Mouse (Mus musculus) embryonic facial prominence, embryonic 11.5 days (tissue): ENCODE measurements around the gene Grik5. TPM values are rescaled to one million over a fixed set of nuclear protein-coding genes. Genes with fewer than 3 reads are reported as not detected.

ENCODE experiments used
- ATAC-seq: fragments of 200-750 bp; cut with Nextera tagmentation; replicated peaks from 2 replicates; pipeline ENCODE4 v1.8.0; 2017; ENCODE audit warnings: low read depth; ENCODE audit not compliant: insufficient number of reproducible peaks, low FRiP score, low TSS enrichment
- DNase-seq: peaks from one replicate; pipeline ENCODE4 v3.0.0-alpha.2; 2015; ENCODE audit warnings: low spot score
- H3K27ac ChIP-seq: fragments of 300-500 bp; sonication (generic); replicated peaks from 2 replicates; pipeline ENCODE4 v1.5.1; 2014; ENCODE audit warnings: mild to moderate bottlenecking, low read depth, low read length, control low read depth
- H3K27me3 ChIP-seq: fragments of 300-500 bp; sonication (generic); 2 replicates; pipeline ENCODE4 v1.6.1; 2014; ENCODE audit warnings: mild to moderate bottlenecking, low read length, moderate library complexity, mixed read lengths; ENCODE audit not compliant: control insufficient read depth, insufficient read depth
- H3K36me3 ChIP-seq: fragments of 300-500 bp; sonication (generic); replicated peaks from 2 replicates; pipeline ENCODE4 v1.6.1; 2014; ENCODE audit warnings: low read depth, mild to moderate bottlenecking, low read length, moderate library complexity, mixed read lengths; ENCODE audit not compliant: control insufficient read depth, insufficient read depth
- H3K4me1 ChIP-seq: fragments of 300-500 bp; sonication (generic); 2 replicates; pipeline ENCODE4 v1.6.1; 2014; ENCODE audit warnings: low read length, mixed read lengths; ENCODE audit not compliant: control insufficient read depth, insufficient read depth
- H3K4me2 ChIP-seq: fragments of 300-500 bp; sonication (generic); 2 replicates; pipeline ENCODE4 v1.6.1; 2014; ENCODE audit warnings: low read depth, mild to moderate bottlenecking, control low read depth, low read length, moderate library complexity
- H3K4me3 ChIP-seq: fragments of 300-500 bp; sonication (generic); 2 replicates; pipeline ENCODE4 v1.5.1; 2014; ENCODE audit warnings: low read depth, low read length, control low read depth
- H3K9ac ChIP-seq: fragments of 300-500 bp; sonication (generic); replicated peaks from 2 replicates; pipeline ENCODE4 v1.6.1; 2014; ENCODE audit warnings: mild to moderate bottlenecking, control low read depth, low read length
- H3K9me3 ChIP-seq: fragments of 300-500 bp; sonication (generic); replicated peaks from 2 replicates; pipeline ENCODE4 v1.6.1; 2016; ENCODE audit warnings: mild to moderate bottlenecking, low read length, inconsistent platforms, mixed read lengths; ENCODE audit not compliant: control insufficient read depth
- WGBS: fragments of 180-500 bp; shearing (Covaris S2); extraction: QIAGEN DNeasy Blood & Tissue Kit; methylation state at CpG from one replicate; pipeline ENCODE4 v1.1.7; 2014; 5-methylcytosine and 5-hydroxymethylcytosine counted together
- polyA plus RNA-seq: library from polyadenylated mRNA; unstranded; fragments of >200 nt; fragmentation: Nextera tagmentation; extraction: Ambion mirVana; gene quantifications from 2 replicates; pipeline ENCODE4 v1.2.1, GENCODE M21; 2014

Gene Grik5
- polyA plus RNA-seq, 1 experiment from 2014 or later: 5.7 TPM

GRCm38 (mm10) chr7:25004806-25005205 lies 67.3 kb downstream of the Grik5 start:
- DNase-seq (no peak), ATAC-seq (no peak)
- Histone ChIP-seq H3K4me2 (peak overlapping the region; percentile 16), H3K4me1 (peaks cover 4% of the 10 kb centered on the region; the same call in 1 of the 2 replicates), H3K27ac (no peak overlapping the region), H3K36me3 (no peaks in the 10 kb centered on the region), H3K9ac (no peak overlapping the region), H3K27me3 (peaks cover 44% of the 10 kb centered on the region), H3K9me3 (no peaks in the 10 kb centered on the region), H3K4me3 (no peak overlapping the region; the same call in 1 of the 2 replicates)
- 40% methylated on average over 6 of the region's 9 CpGs for WGBS

GRCm38 (mm10) chr7:25003820-25004388 lies 68.2 kb downstream of the Grik5 start:
- no peak overlapping the region for H3K4me3 ChIP-seq
- ATAC-seq (no peak), DNase-seq (no peak)
- no peaks in the 10 kb centered on the region for H3K36me3 ChIP-seq
- peak overlapping the region; percentile 2; the same call in 1 of the 2 replicates for H3K4me2 ChIP-seq
- no peak overlapping the region for H3K27ac ChIP-seq
- no peaks in the 10 kb centered on the region for H3K9me3 ChIP-seq
- 86% methylated on average over 8 of the region's 8 CpGs for WGBS
- no peak overlapping the region for H3K9ac ChIP-seq
- H3K4me1 ChIP-seq: peaks cover 4% of the 10 kb centered on the region; the same call in 1 of the 2 replicates
- peaks cover 35% of the 10 kb centered on the region for H3K27me3 ChIP-seq

- Histone ChIP-seq H3K9me3 (no peaks in the 10 kb centered on the region), H3K9ac (no peak overlapping the region), H3K4me1 (peaks cover 4% of the 10 kb centered on the region; the same call in 1 of the 2 replicates), H3K27me3 (peaks cover 29% of the 10 kb centered on the region), H3K36me3 (no peaks in the 10 kb centered on the region), H3K4me3 (no peak overlapping the region), H3K27ac (no peak overlapping the region), H3K4me2 (no peak overlapping the region)
- DNase-seq (no peak), ATAC-seq (no peak)
- WGBS: 53% methylated on average over 11 of the region's 11 CpGs
These were observed 68.9 kb downstream of the Grik5 start for GRCm38 (mm10) chr7:25003291-25003690.

- DNase-seq (no peak), ATAC-seq (no peak)
- H3K9me3 ChIP-seq: no peaks in the 10 kb centered on the region
- H3K9ac ChIP-seq: no peak overlapping the region
- no peak overlapping the region for H3K27ac ChIP-seq
- WGBS: 73% methylated on average over 12 of the region's 12 CpGs
- no peaks in the 10 kb centered on the region for H3K36me3 ChIP-seq
- H3K4me1 ChIP-seq: peaks cover 4% of the 10 kb centered on the region; the same call in 1 of the 2 replicates
- no peak overlapping the region for H3K4me3 ChIP-seq
- H3K4me2 ChIP-seq: no peak overlapping the region
- H3K27me3 ChIP-seq: peaks cover 5% of the 10 kb centered on the region
These were observed 71.4 kb downstream of the Grik5 start for GRCm38 (mm10) chr7:25000711-25001110.

- WGBS: 68% methylated on average over 7 of the region's 7 CpGs
- H3K9me3 ChIP-seq: no peaks in the 10 kb centered on the region
- H3K4me1 ChIP-seq: no peaks in the 10 kb centered on the region
- ATAC-seq: no peak
- H3K4me3 ChIP-seq: no peak overlapping the region
- H3K27ac ChIP-seq: no peak overlapping the region
- DNase-seq: no peak
- H3K27me3 ChIP-seq: peaks cover under 1% of the 10 kb centered on the region; the same call in 1 of the 2 replicates
- no peak overlapping the region for H3K9ac ChIP-seq
- H3K36me3 ChIP-seq: no peaks in the 10 kb centered on the region
- H3K4me2 ChIP-seq: no peak overlapping the region
These were observed 71.9 kb downstream of the Grik5 start for GRCm38 (mm10) chr7:25000211-25000610.

GRCm38 (mm10) chr7:24993081-24993480 lies 79.1 kb downstream of the Grik5 start:
- H3K9ac ChIP-seq: no peak overlapping the region
- no peak overlapping the region for H3K27ac ChIP-seq
- no peak overlapping the region for H3K4me2 ChIP-seq
- ATAC-seq (no peak), DNase-seq (no peak)
- no peaks in the 10 kb centered on the region for H3K4me1 ChIP-seq
- H3K36me3 ChIP-seq: no peaks in the 10 kb centered on the region
- H3K27me3 ChIP-seq: no peaks in the 10 kb centered on the region
- H3K4me3 ChIP-seq: no peak overlapping the region
- WGBS: 69% methylated on average over 6 of the region's 6 CpGs
- no peaks in the 10 kb centered on the region for H3K9me3 ChIP-seq

GRCm38 (mm10) chr7:24990478-24990877 lies 81.7 kb downstream of the Grik5 start:
- H3K4me3 ChIP-seq: no peak overlapping the region
- H3K4me2 ChIP-seq: no peak overlapping the region
- no peaks in the 10 kb centered on the region for H3K27me3 ChIP-seq
- H3K9ac ChIP-seq: no peak overlapping the region
- DNase-seq (no peak), ATAC-seq (no peak)
- no peak overlapping the region for H3K27ac ChIP-seq
- H3K36me3 ChIP-seq: no peaks in the 10 kb centered on the region
- no peaks in the 10 kb centered on the region for H3K4me1 ChIP-seq
- no peaks in the 10 kb centered on the region for H3K9me3 ChIP-seq
- 83% methylated on average over 8 of the region's 8 CpGs for WGBS

- WGBS: 86% methylated on average over 14 of the region's 14 CpGs
These were observed 84.2 kb downstream of the Grik5 start for GRCm38 (mm10) chr7:24987941-24988340.

More at GRCm38 (mm10) chr7:24987941-24988340, 84.2 kb downstream of the Grik5 start:
- no peaks in the 10 kb centered on the region for H3K4me1 ChIP-seq
- no peak overlapping the region for H3K4me3 ChIP-seq
- H3K9me3 ChIP-seq: no peaks in the 10 kb centered on the region
- H3K27me3 ChIP-seq: no peaks in the 10 kb centered on the region
- H3K36me3 ChIP-seq: no peaks in the 10 kb centered on the region
- H3K27ac ChIP-seq: no peak overlapping the region
- no peak overlapping the region for H3K4me2 ChIP-seq
- no peak overlapping the region for H3K9ac ChIP-seq
- no peak for DNase-seq
- no peak for ATAC-seq
